Mouse (Mus musculus) mouse trophoblast stem cell (cell line): ENCODE measurements around the gene Nrg3.
"Not testable (repeated sequence)": the region's sequence is repeated elsewhere in the genome, so short reads cannot be mapped to it uniquely, and the experiment has no call there.

ENCODE experiments used
- in situ Hi-C, 2 experiments: fragments of 300-500 bp; cut with MseI, MboI; formaldehyde crosslinking; loops; 2 replicates in 1 of 2; 3 replicates in 1 of 2; pipeline ENCODE4 v1.15.1; 2025

Nrg3 gene

GRCm38 (mm10) chr14:39211472-39211871, 261.4 kb downstream of the Nrg3 start:
- in situ Hi-C loops, result no loop called here

GRCm38 (mm10) chr14:39191946-39192345, 280.9 kb downstream of the Nrg3 start:
- in situ Hi-C loops, result no loop called here

GRCm38 (mm10) chr14:39173709-39174108, 299.2 kb downstream of the Nrg3 start:
- in situ Hi-C loops, result no loop called here

GRCm38 (mm10) chr14:39160140-39160539, 312.7 kb downstream of the Nrg3 start:
- in situ Hi-C loops, result no loop called here

- in situ Hi-C loops, result no loop called here
These were observed 317.4 kb downstream of the Nrg3 start for GRCm38 (mm10) chr14:39155462-39155861.

GRCm38 (mm10) chr14:39129766-39130165, 343.1 kb downstream of the Nrg3 start:
- in situ Hi-C loops, result no loop called here

- in situ Hi-C loops, result no loop called here
These were observed 354.9 kb downstream of the Nrg3 start for GRCm38 (mm10) chr14:39117977-39118376.

GRCm38 (mm10) chr14:39116522-39117231, 356.2 kb downstream of the Nrg3 start:
- in situ Hi-C loops, result not testable (repeated sequence)

- in situ Hi-C loops, result no loop called here
These were observed 363.3 kb downstream of the Nrg3 start for GRCm38 (mm10) chr14:39109566-39109965.

- in situ Hi-C loops, result no loop called here
These were observed 366.1 kb downstream of the Nrg3 start for GRCm38 (mm10) chr14:39106776-39107175.

GRCm38 (mm10) chr14:39095219-39095618, 377.7 kb downstream of the Nrg3 start:
- in situ Hi-C loops, result no loop called here

GRCm38 (mm10) chr14:39079461-39079860, 393.4 kb downstream of the Nrg3 start:
- in situ Hi-C loops, result no loop called here

GRCm38 (mm10) chr14:39051542-39051941, 421.3 kb downstream of the Nrg3 start:
- in situ Hi-C loops, result no loop called here

- in situ Hi-C loops, result no loop called here
These were observed 423.9 kb downstream of the Nrg3 start for GRCm38 (mm10) chr14:39049021-39049420.

GRCm38 (mm10) chr14:39044290-39044689, 428.6 kb downstream of the Nrg3 start:
- in situ Hi-C loops, result no loop called here

GRCm38 (mm10) chr14:39043793-39044192, 429.1 kb downstream of the Nrg3 start:
- in situ Hi-C loops, result no loop called here

- in situ Hi-C loops, result no loop called here
These were observed 429.5 kb downstream of the Nrg3 start for GRCm38 (mm10) chr14:39043384-39043783.

- in situ Hi-C loops, result no loop called here
These were observed 433.8 kb downstream of the Nrg3 start for GRCm38 (mm10) chr14:39039046-39039445.

- in situ Hi-C loops, result no loop called here
These were observed 438.4 kb downstream of the Nrg3 start for GRCm38 (mm10) chr14:39034482-39034881.

- in situ Hi-C loops, result no loop called here
These were observed 449.8 kb downstream of the Nrg3 start for GRCm38 (mm10) chr14:39023065-39023464.

- in situ Hi-C loops, result no loop called here
These were observed 458.8 kb downstream of the Nrg3 start for GRCm38 (mm10) chr14:39014126-39014525.

- in situ Hi-C loops, result no loop called here
These were observed 475.0 kb downstream of the Nrg3 start for GRCm38 (mm10) chr14:38997843-38998242.

- in situ Hi-C loops, result no loop called here
These were observed 480.4 kb downstream of the Nrg3 start for GRCm38 (mm10) chr14:38992574-38992866.
